ENCODE assay signal across 8 mouse cellular contexts in the genomic region with DNA sequence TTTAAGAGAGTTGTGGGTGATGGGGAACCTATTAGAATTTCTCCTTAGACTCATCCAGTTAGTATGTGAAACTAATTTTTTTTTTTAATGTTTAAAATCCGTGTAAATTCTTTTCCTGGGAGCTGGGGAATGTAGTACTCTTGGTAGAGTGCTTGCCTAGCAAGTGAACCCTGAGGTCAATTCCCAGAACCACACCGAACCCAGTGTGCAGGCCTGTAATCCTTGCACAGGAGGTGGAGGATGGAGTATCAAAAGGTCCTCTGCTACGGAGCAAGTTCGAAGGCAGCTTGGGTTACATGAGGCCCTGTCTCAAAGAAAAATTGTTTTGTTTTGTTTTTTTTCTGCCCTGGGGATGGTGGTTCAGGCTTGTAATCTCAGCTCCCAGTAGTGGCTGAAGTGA. TPM values are rescaled to one million over a fixed set of nuclear protein-coding genes. Genes with fewer than 3 reads are reported as not detected.
A peak's percentile ranks its signal among the peaks of the same experiment; 100 is the strongest.
DNase-seq lines count a peak whose midpoint lies in the region; ATAC-seq lines count a peak whose summit lies in the region.

No protein-coding gene starts in this region.

- no peak for ATAC-seq in cerebellum, adult (ENCODE audit: insufficient number of reproducible peaks, low FRiP score, low TSS enrichment)
- ATAC-seq in embryonic facial prominence, embryonic 11.5 days (replicated peaks; ENCODE audit: insufficient number of reproducible peaks, low FRiP score, low TSS enrichment, low read depth), result no peak
- no peak for ATAC-seq in midbrain, embryonic 12.5 days (ENCODE audit: low FRiP score, low read depth)

- 2% methylated on average over 4 of the region's 4 CpGs for WGBS in embryonic facial prominence, embryonic 11.5 days
- WGBS in midbrain, embryonic 12.5 days, result 4% methylated on average over 4 of the region's 4 CpGs

- H3K4me3 ChIP-seq in embryonic facial prominence, embryonic 11.5 days (ENCODE audit: low read depth, low read length), result peak overlapping the region; percentile 88
- peak overlapping the region; percentile 94 for H3K4me3 ChIP-seq in midbrain, embryonic 12.5 days

- no peaks in the 10 kb centered on the region for H3K27me3 ChIP-seq in embryonic facial prominence, embryonic 11.5 days (ENCODE audit: control insufficient read depth, insufficient read depth, low read length)
- H3K27me3 ChIP-seq in midbrain, embryonic 12.5 days, result no peaks in the 10 kb centered on the region

- H3K36me3 ChIP-seq in embryonic facial prominence, embryonic 11.5 days (replicated peaks; ENCODE audit: control insufficient read depth, insufficient read depth, low read depth, low read length), result no peaks in the 10 kb centered on the region
- H3K36me3 ChIP-seq in midbrain, embryonic 12.5 days, result no peaks in the 10 kb centered on the region

- peak; percentile 13 for DNase-seq in cerebellum, adult 9-10 months
- DNase-seq in A20 (ENCODE audit: low read depth, low spot score), result peak; percentile 44
- DNase-seq in embryonic facial prominence, embryonic 11.5 days (ENCODE audit: low spot score), result peak; percentile 33
- peak; percentile 4 for DNase-seq in kidney, adult 18-20 months
- no peak for DNase-seq in right cerebral cortex, postnatal 36 days (ENCODE audit: low spot score in 2 of 2)
- no peak for DNase-seq in left cerebral cortex, adult 8-10 months (ENCODE audit: low spot score in 2 of 2)

- no peaks in the 10 kb centered on the region for H3K4me1 ChIP-seq in embryonic facial prominence, embryonic 11.5 days (ENCODE audit: control insufficient read depth, insufficient read depth, low read length)
- peaks cover 33% of the 10 kb centered on the region for H3K4me1 ChIP-seq in midbrain, embryonic 12.5 days

- H3K27ac ChIP-seq in embryonic facial prominence, embryonic 11.5 days (replicated peaks; ENCODE audit: low read depth, low read length), result no peak overlapping the region
- peak overlapping the region; percentile 91; the same call in 1 of the 2 replicates for H3K27ac ChIP-seq in midbrain, embryonic 12.5 days (replicated peaks)

- peak overlapping the region; percentile 52 for H3K4me2 ChIP-seq in embryonic facial prominence, embryonic 11.5 days (ENCODE audit: low read depth, low read length)
- peak overlapping the region; percentile 85 for H3K4me2 ChIP-seq in midbrain, embryonic 12.5 days (replicated peaks)

- H3K9ac ChIP-seq in embryonic facial prominence, embryonic 11.5 days (replicated peaks; ENCODE audit: low read length), result peak overlapping the region; percentile 97
- H3K9ac ChIP-seq in midbrain, embryonic 12.5 days (replicated peaks), result peak overlapping the region; percentile 97

- H3K9me3 ChIP-seq in embryonic facial prominence, embryonic 11.5 days (replicated peaks; ENCODE audit: control insufficient read depth, low read length), result no peaks in the 10 kb centered on the region
- no peaks in the 10 kb centered on the region for H3K9me3 ChIP-seq in midbrain, embryonic 12.5 days

RNA-seq across cellular contexts. Expression of a gene that starts 1.3 kb away (rescaled TPM):
- polyA plus RNA-seq in embryonic facial prominence, embryonic 11.5 days (2014; fragmentation: Nextera tagmentation; extraction: Ambion mirVana), result 135 and 160 TPM in 2 replicates
- 137 and 154 TPM in 2 replicates for polyA plus RNA-seq in midbrain, embryonic 12.5 days (2016; fragmentation: Nextera tagmentation; extraction: Ambion mirVana)
- 10 to 100 TPM; 28.5 to 37.1 (median 32.3) TPM for total RNA-seq in left cerebral cortex, adult 8-10 months (2022)

RNA-seq across cellular contexts. Expression of a gene that starts 1.4 kb away (rescaled TPM):
- polyA plus RNA-seq in embryonic facial prominence, embryonic 11.5 days (2014; fragmentation: Nextera tagmentation; extraction: Ambion mirVana), result 13.7 and 16.8 TPM in 2 replicates
- polyA plus RNA-seq in midbrain, embryonic 12.5 days (2016; fragmentation: Nextera tagmentation; extraction: Ambion mirVana), result 10.9 and 11.6 TPM in 2 replicates
- 1 to 10 TPM; 1.5 to 2.0 (median 1.8) TPM for total RNA-seq in left cerebral cortex, adult 8-10 months (2022)

RNA-seq across cellular contexts. Expression of a gene that starts 58.3 kb away (rescaled TPM):
- not detected in 2 replicates for polyA plus RNA-seq in embryonic facial prominence, embryonic 11.5 days (2014; fragmentation: Nextera tagmentation; extraction: Ambion mirVana)
- not detected in 2 replicates for polyA plus RNA-seq in midbrain, embryonic 12.5 days (2016; fragmentation: Nextera tagmentation; extraction: Ambion mirVana)
- not detected for total RNA-seq in left cerebral cortex, adult 8-10 months (2022)

Comparison
In these comparisons a context has a peak if more than half of its experiments do, and no peak if none do; other contexts are left out.
1. DNase-seq: peak in cerebellum, adult 9-10 months (single experiment), A20 (single experiment), embryonic facial prominence, embryonic 11.5 days (single experiment) and kidney, adult 18-20 months (single experiment); none in right cerebral cortex, postnatal 36 days (0 of 2) and left cerebral cortex, adult 8-10 months (0 of 2).